Mouse (Mus musculus): ENCODE results near the gene Dchs1.

GRCm38 (mm10) chr7:105703816-105704215 is 83.6 kb downstream of the Dchs1 start:
- TF ChIP-seq POLR2A (IDR thresholded peaks at IDR 0.05; ENCODE audit: low read depth, low read length) (no peak), CTCF (IDR thresholded peaks at IDR 0.05; ENCODE audit: extremely low read depth, insufficient read depth, insufficient read length, insufficient replicate concordance) (no peak)

Measured in spleen, adult 2 months (tissue).